Mouse (Mus musculus) CH12.LX (cell line): ENCODE results near the gene Hopx. TPM values are rescaled to one million over a fixed set of nuclear protein-coding genes. Genes with fewer than 3 reads are reported as not detected.
A peak's percentile ranks its signal among the peaks of the same experiment; 100 is the strongest.

Experiments
- DNase-seq: peaks from one replicate; pipeline ENCODE4 v3.0.0-alpha.2; 2013; ENCODE audit errors: extremely low read depth
- H3K27ac ChIP-seq: 2 replicates; pipeline ENCODE4 v1.5.1; 2012; ENCODE audit warnings: low read depth, mild to moderate bottlenecking, control low read depth, moderate library complexity; ENCODE audit not compliant: insufficient read depth
- H3K27me3 ChIP-seq: replicated peaks from 2 replicates; pipeline ENCODE3; 2012; ENCODE audit warnings: inconsistent platforms
- H3K36me3 ChIP-seq, 2 experiments: replicated peaks in 1 of 2; 2 replicates each; pipeline versions ENCODE3 to v1.6.1; 2012; ENCODE audit warnings: inconsistent platforms in 1 of 2, low read length in 1 of 2, mild to moderate bottlenecking in 1 of 2, mixed read lengths in 1 of 2, moderate library complexity in 1 of 2; ENCODE audit not compliant: control insufficient read depth in 1 of 2, insufficient read depth in 1 of 2
- H3K4me1 ChIP-seq, 2 experiments: 2 replicates each; pipeline ENCODE4 v1.6.1; 2012; ENCODE audit warnings: inconsistent platforms in 1 of 2, moderate library complexity in 1 of 2; ENCODE audit not compliant: insufficient read depth in 2 of 2, control insufficient read depth in 1 of 2
- H3K4me2 ChIP-seq: 2 replicates; pipeline ENCODE4 v1.6.1; 2012; ENCODE audit warnings: low read depth, mild to moderate bottlenecking, control low read depth; ENCODE audit not compliant: poor library complexity, insufficient read depth, severe bottlenecking
- H3K4me3 ChIP-seq, 3 experiments: fragments of 150-350 bp in 1 of 3; sonication (generic) in 1 of 3; replicated peaks in 1 of 3; 2 replicates each; pipeline versions ENCODE3 to v1.5.1; 2011 to 2012; ENCODE audit warnings: low read depth in 2 of 3, low read length in 2 of 3, mild to moderate bottlenecking in 2 of 3, moderate library complexity in 2 of 3, control low read depth in 1 of 3, improper control_type of control experiment in 1 of 3, inconsistent platforms in 1 of 3, mixed read lengths in 1 of 3; ENCODE audit not compliant: poor library complexity in 1 of 3
- H3K79me2 ChIP-seq: replicated peaks from 2 replicates; pipeline ENCODE4 v1.6.1; 2012; ENCODE audit warnings: mild to moderate bottlenecking, moderate library complexity; ENCODE audit not compliant: control insufficient read depth, poor library complexity, insufficient read depth, severe bottlenecking; ENCODE audit errors: extremely low read depth
- H3K9ac ChIP-seq: 2 replicates; pipeline ENCODE4 v1.6.1; 2012; ENCODE audit warnings: low read depth, mild to moderate bottlenecking, control low read depth, moderate library complexity; ENCODE audit not compliant: insufficient read depth
- H3K9me3 ChIP-seq: replicated peaks from 2 replicates; pipeline ENCODE3; 2012; ENCODE audit warnings: low read length, inconsistent platforms, mixed read lengths
- BHLHE40 ChIP-seq: IDR thresholded peaks from 2 replicates; pipeline ENCODE4 v1.6.1; 2011; ENCODE audit warnings: mild to moderate bottlenecking, low read depth, low read length, improper control_type of control experiment
- CTCF ChIP-seq, 2 experiments: IDR thresholded peaks in 1 of 2; conservative IDR thresholded peaks in 1 of 2; 2 replicates each; pipeline ENCODE4 v1.5.1; 2011 to 2012; ENCODE audit warnings: low read depth in 2 of 2, low read length in 2 of 2, improper control_type of control experiment in 1 of 2, inconsistent platforms in 1 of 2, mild to moderate bottlenecking in 1 of 2, moderate library complexity in 1 of 2
- ELF1 ChIP-seq: IDR thresholded peaks from 2 replicates; pipeline ENCODE4 v1.6.1; 2014; ENCODE audit warnings: low read depth, mild to moderate bottlenecking, inconsistent platforms, low read length, improper control_type of control experiment
- GABPA ChIP-seq: IDR thresholded peaks from 2 replicates; pipeline ENCODE4 v1.6.1; 2012; ENCODE audit warnings: low read depth, low read length, improper control_type of control experiment, inconsistent platforms; ENCODE audit not compliant: insufficient replicate concordance
- HCFC1 ChIP-seq: IDR thresholded peaks from 2 replicates; pipeline ENCODE4 v1.6.1; 2012; ENCODE audit warnings: low read depth, mild to moderate bottlenecking, inconsistent platforms, low read length, improper control_type of control experiment
- IRF4 ChIP-seq: IDR thresholded peaks from 2 replicates; pipeline ENCODE4 v1.6.1; 2014; ENCODE audit warnings: low read depth, mild to moderate bottlenecking, inconsistent platforms, low read length, improper control_type of control experiment
- JUND ChIP-seq: conservative IDR thresholded peaks from 2 replicates; pipeline ENCODE4 v1.6.1; 2011; ENCODE audit warnings: low read depth, low read length, improper control_type of control experiment
- KAT2A ChIP-seq: IDR thresholded peaks from 2 replicates; pipeline ENCODE4 v1.6.1; 2012; ENCODE audit warnings: low read length, improper control_type of control experiment, inconsistent platforms; ENCODE audit not compliant: insufficient replicate concordance
- MAX ChIP-seq: IDR thresholded peaks from 2 replicates; pipeline ENCODE4 v1.6.1; 2011; ENCODE audit warnings: low read length, improper control_type of control experiment
- MAZ ChIP-seq: IDR thresholded peaks from 2 replicates; pipeline ENCODE4 v1.6.1; 2012; ENCODE audit warnings: low read depth, mild to moderate bottlenecking, inconsistent platforms, low read length, improper control_type of control experiment, moderate library complexity
- NELFE ChIP-seq: IDR thresholded peaks from 2 replicates; pipeline ENCODE4 v1.6.1; 2011; ENCODE audit warnings: low read depth, low read length, improper control_type of control experiment
- NRF1 ChIP-seq: IDR thresholded peaks from 2 replicates; pipeline ENCODE4 v1.6.1; 2014; ENCODE audit warnings: low read depth, mild to moderate bottlenecking, inconsistent platforms, low read length, improper control_type of control experiment, moderate library complexity
- POLR2A ChIP-seq: IDR thresholded peaks from 2 replicates; pipeline ENCODE4 v1.6.1; 2011; ENCODE audit warnings: low read depth, mild to moderate bottlenecking, improper control_type of control experiment, low read length
- POLR2AphosphoS2 ChIP-seq: IDR thresholded peaks from 2 replicates; pipeline ENCODE4 v1.6.1; 2011; ENCODE audit warnings: low read depth, low read length, improper control_type of control experiment
- RAD21 ChIP-seq: IDR thresholded peaks from 2 replicates; pipeline ENCODE4 v1.6.1; 2011; ENCODE audit warnings: low read depth, mild to moderate bottlenecking, low read length, improper control_type of control experiment, moderate library complexity
- SIN3A ChIP-seq: IDR thresholded peaks from 2 replicates; pipeline ENCODE4 v1.6.1; 2012; ENCODE audit warnings: low read length, improper control_type of control experiment, inconsistent platforms
- SMC3 ChIP-seq: IDR thresholded peaks from 2 replicates; pipeline ENCODE4 v1.6.1; 2011; ENCODE audit warnings: low read depth, low read length, improper control_type of control experiment
- USF1 ChIP-seq: IDR thresholded peaks from 2 replicates; pipeline ENCODE4 v1.6.1; 2014; ENCODE audit warnings: low read depth, mild to moderate bottlenecking, inconsistent platforms, low read length, improper control_type of control experiment
- USF2 ChIP-seq: conservative IDR thresholded peaks from 2 replicates; pipeline ENCODE4 v1.6.1; 2011; ENCODE audit warnings: low read depth, low read length, improper control_type of control experiment
- ZMIZ1 ChIP-seq: IDR thresholded peaks from 2 replicates; pipeline ENCODE4 v1.6.1; 2012; ENCODE audit warnings: low read depth, mild to moderate bottlenecking, inconsistent platforms, low read length, improper control_type of control experiment
- dilution Hi-C: fragments of 300-500 bp; cut with MboI; formaldehyde crosslinking; loops from 2 replicates; pipeline ENCODE4 v1.14.3; 2020; ENCODE audit warnings: low sequenced_read_pairs; ENCODE audit not compliant: extremely low pct_unique_long_range_greater_than_20kb, extremely low pct_ligation_motif_present
- in situ Hi-C: fragments of 300-500 bp; cut with MboI; formaldehyde crosslinking; loops from 3 replicates; pipeline ENCODE4 v1.14.3; 2019; ENCODE audit warnings: low sequenced_read_pairs, low pct_ligation_motif_present, low pct_unique_long_range_greater_than_20kb, mixed read lengths
- polyA plus RNA-seq: library from polyadenylated mRNA; unstranded; fragments of >175 nt; gene quantifications from 2 replicates; pipeline ENCODE4 v1.2.1, GENCODE M21; 2012; ENCODE audit warnings: low read depth; ENCODE audit not compliant: insufficient read length
- total RNA-seq, 2 experiments: library from RNA; depleted of rRNA; stranded (reverse); fragments of 300-350 nt in 1 of 2; fragments of >200 nt in 1 of 2; gene quantifications; 2 replicates each; pipeline ENCODE4 v1.2.3; 2012 to 2014

Hopx gene
- total and polyA plus RNA-seq, 3 experiments: 15.1 to 26.4 (median 20.0) TPM

- H3K27me3 ChIP-seq: no peaks in the 10 kb centered on the region
- peaks cover 24 to 65% of the 10 kb centered on the region in 2 experiments for H3K4me1 ChIP-seq
- no peak overlapping the region for H3K4me2 ChIP-seq
- peak; percentile 45 for DNase-seq
- TF ChIP-seq HCFC1: peak; percentile 61
- peak; percentile 62 for TF ChIP-seq ELF1
- TF ChIP-seq USF2: no peak
- TF ChIP-seq, all 38 proteins: peak for 2
- Histone ChIP-seq H3K36me3 (no peaks in the 10 kb centered on the region), H3K9ac (no peak overlapping the region), H3K27ac (no peak overlapping the region), H3K4me3 (no peak overlapping the region), H3K9me3 (no peaks in the 10 kb centered on the region), H3K79me2 (no peaks in the 10 kb centered on the region)
- dilution Hi-C loops (no loop called here), in situ Hi-C loops (loop anchor here (5.0 kb wide), 1 partner anchor 33 kb away; no protein-coding TSS in a partner anchor)
These were observed 19.5 kb upstream of the Hopx start for GRCm38 (mm10) chr5:77134465-77134864.

GRCm38 (mm10) chr5:77133960-77134359 is 19.0 kb upstream of the Hopx start:
- H3K4me3 ChIP-seq: no peak overlapping the region
- dilution Hi-C loops: no loop called here
- no peaks in the 10 kb centered on the region for H3K9me3 ChIP-seq
- no peaks in the 10 kb centered on the region for H3K27me3 ChIP-seq
- H3K79me2 ChIP-seq: no peaks in the 10 kb centered on the region
- TF ChIP-seq SMC3: no peak
- DNase-seq: no peak
- no peak overlapping the region for H3K9ac ChIP-seq
- H3K4me1 ChIP-seq: peaks cover 23 to 60% of the 10 kb centered on the region in 2 experiments
- no peak overlapping the region for H3K4me2 ChIP-seq
- no peaks in the 10 kb centered on the region for H3K36me3 ChIP-seq
- H3K27ac ChIP-seq: no peak overlapping the region
- in situ Hi-C loops: loop anchor here (5.0 kb wide), 1 partner anchor 33 kb away; no protein-coding TSS in a partner anchor

- Histone ChIP-seq H3K27ac (no peak overlapping the region), H3K4me3 (no peak overlapping the region), H3K4me1 (peaks cover 22 to 50% of the 10 kb centered on the region in 2 experiments), H3K9ac (no peak overlapping the region), H3K27me3 (no peaks in the 10 kb centered on the region), H3K79me2 (no peaks in the 10 kb centered on the region), H3K9me3 (peaks cover 7% of the 10 kb centered on the region), H3K4me2 (no peak overlapping the region), H3K36me3 (peaks cover 0 to 5% of the 10 kb centered on the region in 2 experiments)
- in situ Hi-C loops (loop anchor here (5.0 kb wide), 1 partner anchor 35 kb away; no protein-coding TSS in a partner anchor), dilution Hi-C loops (no loop called here)
- no peak for DNase-seq
- TF ChIP-seq BHLHE40 (no peak), SIN3A (no peak), NRF1 (no peak), MAZ (no peak), IRF4 (no peak), MAX (no peak), ZMIZ1 (no peak), NELFE (no peak), KAT2A (no peak), USF2 (no peak), USF1 (no peak), CTCF (conservative IDR thresholded peaks at IDR 0.05 in 1 of 2, IDR thresholded peaks at IDR 0.05 in 1 of 2; ENCODE audit: low read depth in 2 of 2, low read length in 2 of 2) (no peak), POLR2AphosphoS2 (no peak), RAD21 (no peak), JUND (no peak), GABPA (no peak), POLR2A (no peak)
These were observed 17.7 kb upstream of the Hopx start for GRCm38 (mm10) chr5:77132457-77133135.
